Mouse (Mus musculus) cerebellum, postnatal 4 days (tissue): ENCODE results near the gene Gas1.

Source experiments
- DNase-seq, 2 experiments: peaks; one replicate each; pipeline ENCODE4 v3.0.0; 2022; ENCODE audit warnings: low spot score in 2 of 2, mixed read lengths in 1 of 2

The Gas1 gene

DNA sequence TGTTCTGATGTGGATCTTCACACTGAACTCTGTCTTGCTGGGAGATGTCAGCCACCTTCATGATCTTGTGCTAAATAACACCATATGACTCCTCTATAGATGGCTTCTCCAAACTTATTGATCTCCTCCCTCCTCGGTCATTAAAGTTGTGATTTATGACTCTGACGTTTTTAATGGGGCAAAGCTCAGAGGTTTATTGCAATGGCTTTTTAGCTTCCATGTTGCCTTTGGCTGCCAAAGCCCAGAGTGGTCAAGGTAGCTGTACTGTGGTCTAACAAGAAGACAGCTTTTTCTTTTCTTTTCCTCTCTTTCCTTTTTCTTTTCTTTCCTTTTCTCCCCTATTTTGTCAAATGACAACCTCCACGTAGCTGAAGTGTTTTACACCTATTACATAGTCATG, 52.1 kb downstream of the Gas1 start:
- DNase-seq, result no peak

GRCm38 (mm10) chr13:60124456-60124855, 52.7 kb downstream of the Gas1 start:
- no peak for DNase-seq
